Mouse (Mus musculus) CD4-positive, CD25-positive, alpha-beta regulatory T cell, adult 4 months (primary cell): ENCODE measurements around the gene Stx18. TPM values are rescaled to one million over a fixed set of nuclear protein-coding genes. Genes with fewer than 3 reads are reported as not detected.

ENCODE experiments used
- ATAC-seq: one replicate; pipeline ENCODE4 v1.8.0; 2017
- polyA plus RNA-seq, 2 experiments: library from polyadenylated mRNA; unstranded; fragments of 100-300 nt; shearing (Covaris generic); gene quantifications; one replicate each; pipeline ENCODE4 v1.2.1; 2017

Stx18 gene
- 10 to 100 TPM; 21.9 to 22.1 TPM for polyA plus RNA-seq

DNA sequence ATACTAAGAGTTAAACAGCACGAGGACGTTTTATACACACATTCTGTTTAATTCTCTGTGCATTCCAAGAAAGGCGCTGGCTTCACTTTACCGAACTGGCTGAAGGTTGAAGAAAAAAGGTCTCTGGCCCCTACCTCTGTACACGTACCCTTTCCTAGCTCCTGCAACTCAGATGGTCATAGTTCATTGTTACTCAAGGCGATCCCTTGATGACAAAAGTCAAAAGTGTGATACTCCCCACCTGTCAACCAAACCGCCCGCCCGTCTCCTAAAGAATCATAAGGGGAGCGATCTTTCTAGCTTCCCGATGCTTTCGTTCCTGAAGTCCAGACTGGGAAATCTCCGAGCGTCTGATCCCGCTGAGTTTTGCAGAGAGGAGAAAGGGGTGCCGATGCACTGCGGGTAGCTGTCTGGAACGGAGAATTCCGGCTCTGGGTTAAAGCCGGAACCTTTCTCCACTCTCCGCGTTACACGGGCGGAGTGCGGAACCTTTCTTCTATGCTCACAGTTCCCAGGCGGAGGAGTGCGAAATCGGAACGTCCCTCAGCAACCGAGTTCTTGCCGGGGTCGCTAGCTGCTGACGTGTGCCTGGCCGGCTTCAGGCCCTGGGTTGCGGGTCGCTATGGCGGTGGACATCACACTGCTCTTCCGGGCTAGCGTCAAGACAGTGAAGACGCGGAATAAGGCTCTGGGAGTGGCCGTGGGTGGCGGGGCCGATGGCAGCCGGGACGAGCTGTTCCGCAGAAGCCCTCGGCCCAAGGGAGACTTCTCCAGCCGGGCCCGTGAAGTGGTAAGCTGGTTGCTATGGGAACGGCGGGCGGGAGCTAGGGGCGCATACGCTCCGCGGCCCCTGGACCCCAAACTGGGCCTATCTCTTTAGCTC is at the start of gene Stx18:
Gene Stx18, plus strand, starts transcription at position 33 of the 883 bp plus-strand sequence.
- ATAC-seq: peak; percentile 86

DNA sequence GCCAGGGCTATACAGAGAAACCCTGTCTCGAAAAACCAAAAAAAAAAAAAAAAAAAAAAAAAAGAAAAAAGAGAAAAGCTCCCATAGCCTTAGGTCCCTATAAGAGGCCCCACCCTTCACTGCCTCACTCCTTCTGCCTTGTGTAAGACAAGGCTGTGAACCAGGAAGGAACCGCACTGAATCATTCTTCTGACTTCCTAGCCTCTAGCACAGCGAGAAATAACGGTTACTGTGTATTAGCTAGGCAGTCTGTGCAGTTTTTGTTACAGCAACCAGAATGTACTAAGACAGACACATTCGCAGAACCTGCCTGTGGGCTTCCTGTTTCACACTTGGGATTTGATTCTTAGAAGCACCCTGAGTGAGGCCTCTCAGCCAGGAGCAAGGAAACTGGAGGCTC is 46.2 kb upstream of the Stx18 start:
- no peak for ATAC-seq

DNA sequence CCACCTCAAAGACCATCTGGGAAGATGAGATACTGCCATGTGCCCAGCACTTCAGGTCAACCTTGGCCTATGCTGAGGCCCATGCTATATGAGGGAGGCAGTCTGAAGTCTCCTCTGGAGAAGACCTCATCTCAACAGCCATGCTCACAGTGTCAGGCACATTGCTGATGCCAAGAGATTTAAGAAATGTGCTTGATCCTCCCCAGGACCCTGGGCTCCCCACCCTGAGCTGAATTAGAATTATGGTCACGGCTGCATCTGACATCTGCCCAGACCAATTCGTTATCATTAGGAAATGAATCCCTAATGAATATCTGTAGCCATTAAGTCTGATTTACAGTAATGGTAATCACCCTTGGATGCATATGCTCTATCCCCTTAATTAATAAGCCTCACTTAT is 39.7 kb upstream of the Stx18 start:
- no peak for ATAC-seq

DNA sequence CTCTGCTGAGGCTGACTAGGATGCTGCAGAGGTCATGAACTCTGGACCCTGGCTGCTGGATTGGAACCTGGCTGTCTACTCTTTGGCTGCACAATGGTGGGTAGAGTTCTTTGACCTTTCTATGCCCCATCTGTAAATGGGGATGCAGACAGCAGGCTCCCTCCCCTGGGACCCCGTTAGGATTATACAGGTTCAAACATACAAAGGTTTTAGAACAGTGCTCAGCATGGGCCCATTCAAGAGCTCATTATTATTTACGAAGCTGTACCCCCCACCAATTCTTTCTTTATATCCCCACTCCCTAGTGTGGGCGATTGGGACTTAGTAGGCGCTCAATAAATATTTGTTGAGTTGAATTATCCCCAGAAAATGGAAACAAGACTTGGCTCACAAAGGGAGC is 36.0 kb upstream of the Stx18 start:
- no peak for ATAC-seq

DNA sequence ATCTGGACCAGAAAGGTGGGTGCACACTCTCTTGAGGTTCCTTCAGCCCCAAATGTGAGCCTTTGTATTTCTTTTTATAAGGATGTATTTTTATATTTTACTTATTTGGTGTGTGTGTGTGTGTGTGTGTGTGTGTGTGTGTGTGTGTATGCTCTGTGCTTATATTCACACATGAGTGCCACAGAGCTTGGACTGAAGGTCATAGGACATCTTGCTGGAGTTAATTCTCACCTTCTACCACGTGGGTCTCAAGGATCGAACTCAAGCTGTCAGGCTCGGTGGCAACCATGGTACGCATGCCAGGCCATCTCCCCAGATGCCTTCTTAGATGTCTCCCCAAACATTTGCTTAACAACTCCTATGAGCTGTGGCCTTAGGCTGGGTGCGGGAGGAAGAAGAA is 33.8 kb upstream of the Stx18 start:
- no peak for ATAC-seq

DNA sequence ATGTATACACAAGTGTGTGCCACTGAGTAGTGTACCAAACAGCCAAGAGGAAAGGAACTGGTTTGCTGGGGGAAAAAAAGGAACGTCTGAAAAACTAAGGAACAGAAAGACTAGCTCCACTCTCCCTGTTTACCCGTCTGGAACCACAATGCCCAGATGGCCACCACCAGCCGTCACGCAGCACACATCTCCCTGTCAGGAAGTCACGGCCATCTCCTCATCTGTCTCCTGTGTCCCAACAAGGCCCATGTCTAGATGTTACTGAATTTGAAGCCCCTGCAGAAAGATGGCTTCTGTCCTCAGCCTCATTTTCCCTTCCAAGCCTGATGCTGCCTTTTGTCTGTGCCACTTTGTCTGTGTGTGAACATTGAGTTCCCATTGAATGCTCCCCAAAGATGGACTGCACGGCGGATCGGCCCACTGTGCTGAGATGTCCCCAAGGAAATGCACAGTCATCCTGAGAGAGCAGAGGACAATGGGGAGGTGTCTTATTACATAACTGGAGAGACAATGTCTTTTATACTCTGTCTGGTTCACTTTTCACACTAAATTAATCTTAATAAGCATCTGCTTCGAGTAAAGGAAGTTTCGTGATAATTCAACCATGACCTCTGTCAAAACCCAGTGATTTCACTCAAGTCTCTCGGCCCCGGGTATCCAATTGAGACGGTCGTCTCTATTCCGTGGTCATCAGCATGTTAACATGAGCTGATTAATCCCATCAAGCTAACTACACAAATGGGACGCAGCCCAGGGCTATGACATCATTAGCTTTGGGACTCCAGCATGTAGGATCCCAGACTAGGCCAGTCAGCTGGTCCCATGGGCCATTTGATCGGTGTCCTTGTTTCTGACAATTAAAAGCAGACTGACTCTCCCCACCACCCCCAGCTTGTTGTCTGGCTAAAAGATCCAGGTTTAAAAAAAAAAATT is 31.9 kb upstream of the Stx18 start:
- ATAC-seq: no peak

DNA sequence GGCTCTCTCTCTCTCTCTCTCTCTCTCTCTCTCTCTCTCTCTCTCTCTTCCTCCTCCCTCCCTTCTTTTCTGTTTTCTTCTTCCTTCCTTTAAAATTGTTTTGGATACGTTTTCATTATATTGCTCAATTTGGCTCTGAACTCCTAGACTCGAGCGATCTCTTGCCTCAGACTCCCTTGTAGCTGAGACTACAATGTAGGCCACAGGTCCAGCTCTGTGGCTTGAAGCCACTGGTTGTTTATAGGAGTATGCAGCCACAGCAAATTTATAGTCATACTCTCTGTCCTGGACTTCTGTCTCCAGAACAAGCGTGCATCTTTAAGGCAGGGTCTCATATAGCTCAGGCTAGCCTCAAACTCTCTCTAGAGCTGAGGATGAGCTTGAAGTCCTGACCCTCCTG is 29.5 kb upstream of the Stx18 start:
- no peak for ATAC-seq

DNA sequence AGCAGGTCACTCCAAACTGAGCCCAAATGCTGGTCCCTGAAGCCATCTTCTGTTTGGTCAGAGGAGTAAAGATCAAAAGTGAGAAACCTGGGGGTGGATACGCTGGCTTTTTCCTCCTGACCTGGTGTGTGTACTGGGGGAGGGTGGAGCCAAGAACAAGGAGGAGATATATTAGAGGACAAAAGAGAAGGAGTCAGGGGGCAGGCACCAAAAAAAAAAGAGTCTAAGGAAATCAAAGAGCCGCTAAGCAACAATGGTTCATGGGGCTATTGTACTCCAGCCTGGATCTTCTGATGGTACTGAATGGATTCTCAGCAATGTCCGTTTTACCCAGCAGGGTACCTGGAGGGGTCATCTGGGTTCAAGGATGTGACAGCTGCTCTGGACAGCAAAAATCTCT is 23.6 kb upstream of the Stx18 start:
- ATAC-seq: no peak

DNA sequence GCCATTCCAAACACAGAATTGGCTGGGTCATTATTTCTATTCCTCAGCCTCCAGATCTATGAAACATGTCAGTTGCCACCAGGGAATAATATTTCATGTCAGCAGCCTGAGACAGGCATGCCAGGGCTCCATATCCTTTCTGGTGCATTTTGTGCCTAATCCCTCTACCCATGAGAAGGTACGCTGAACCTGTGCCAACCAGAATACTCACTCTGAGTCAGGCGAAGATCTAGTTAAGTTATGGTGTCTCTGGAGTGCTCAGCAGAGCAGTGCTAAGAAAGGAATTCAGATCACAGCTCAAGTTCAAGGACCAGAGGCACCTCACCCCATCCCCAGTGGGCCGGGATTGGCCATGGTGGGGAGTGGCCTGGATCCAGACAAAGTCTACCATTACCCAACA is 21.6 kb upstream of the Stx18 start:
- ATAC-seq: no peak

DNA sequence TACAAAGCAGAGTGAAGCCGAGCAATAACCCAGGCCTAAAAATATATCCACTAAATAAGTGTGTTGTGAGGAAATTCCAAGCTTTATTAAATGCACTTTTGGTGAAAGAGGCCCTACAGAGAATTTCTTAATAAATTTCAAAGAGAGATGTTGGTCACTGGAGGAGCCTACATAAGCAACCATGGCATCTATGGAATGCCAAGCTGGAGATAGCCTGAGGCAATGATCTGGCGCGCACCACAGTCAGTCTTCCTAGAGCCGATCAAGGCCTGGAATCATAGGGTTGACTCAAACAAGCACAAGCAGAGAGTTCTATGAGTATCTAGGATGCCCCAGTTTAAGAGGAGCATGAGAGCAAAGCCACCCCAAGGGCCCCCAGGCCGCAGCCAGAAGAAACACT is 10.9 kb upstream of the Stx18 start:
- no peak for ATAC-seq

DNA sequence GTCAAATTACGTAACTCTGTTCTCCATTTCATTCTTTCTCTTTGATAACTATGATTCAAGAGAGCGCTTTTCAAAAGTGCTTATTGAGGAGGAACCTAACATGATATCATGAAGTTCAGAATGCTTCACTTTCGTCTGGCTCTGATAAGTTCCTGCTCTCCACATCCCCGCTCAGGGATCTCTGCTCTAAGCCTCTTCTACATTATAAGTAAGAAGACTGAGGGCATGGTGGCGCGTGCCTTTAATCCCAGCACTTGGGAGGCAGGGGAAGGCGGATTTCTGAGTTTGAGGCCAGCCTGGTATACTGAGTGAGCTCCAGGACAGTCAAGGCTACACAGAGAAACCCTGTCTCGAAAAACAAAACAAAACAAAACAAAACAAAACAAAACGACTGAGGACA is 268 bp upstream of the Stx18 start:
- no peak for ATAC-seq

DNA sequence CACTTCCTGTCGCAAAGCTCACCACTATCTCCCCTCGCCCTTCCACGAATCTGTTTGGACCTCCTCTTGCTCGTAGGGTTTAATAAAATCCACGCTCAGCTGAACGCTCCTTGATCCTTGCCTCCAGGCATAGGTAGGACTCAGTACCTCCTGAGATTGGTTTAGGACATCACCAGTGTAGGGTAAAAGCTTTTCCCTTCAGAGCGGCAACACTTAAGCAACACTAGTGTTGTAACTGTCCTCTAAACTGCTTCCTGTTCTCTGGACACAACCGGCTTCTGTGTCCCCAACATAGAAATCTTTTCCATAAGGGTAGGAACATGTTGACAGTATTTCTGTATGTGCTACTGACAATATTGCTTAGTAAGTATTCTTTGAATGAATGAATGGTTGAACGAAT is 1.3 kb downstream of the Stx18 start:
- peak; percentile 24 for ATAC-seq

DNA sequence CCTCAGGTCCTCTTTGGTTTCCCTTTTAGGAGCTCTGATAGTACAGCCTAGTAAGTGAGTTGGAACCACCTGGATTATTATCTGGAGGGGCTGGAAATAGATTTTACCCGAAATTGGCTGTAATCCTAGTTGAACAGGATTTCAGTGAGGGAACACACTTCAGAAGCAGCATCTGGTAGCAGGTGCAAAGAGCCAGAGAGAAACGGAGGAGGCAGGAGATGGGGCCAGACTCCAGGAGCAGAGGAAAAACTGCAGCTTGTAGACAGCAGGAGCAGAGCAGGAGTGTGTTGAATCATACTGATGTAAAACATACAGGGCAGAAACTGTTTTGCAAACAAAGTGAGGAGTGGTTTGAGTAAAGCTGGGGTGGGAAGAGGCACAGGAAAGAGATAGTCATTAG is 6.4 kb downstream of the Stx18 start:
- ATAC-seq: no peak

DNA sequence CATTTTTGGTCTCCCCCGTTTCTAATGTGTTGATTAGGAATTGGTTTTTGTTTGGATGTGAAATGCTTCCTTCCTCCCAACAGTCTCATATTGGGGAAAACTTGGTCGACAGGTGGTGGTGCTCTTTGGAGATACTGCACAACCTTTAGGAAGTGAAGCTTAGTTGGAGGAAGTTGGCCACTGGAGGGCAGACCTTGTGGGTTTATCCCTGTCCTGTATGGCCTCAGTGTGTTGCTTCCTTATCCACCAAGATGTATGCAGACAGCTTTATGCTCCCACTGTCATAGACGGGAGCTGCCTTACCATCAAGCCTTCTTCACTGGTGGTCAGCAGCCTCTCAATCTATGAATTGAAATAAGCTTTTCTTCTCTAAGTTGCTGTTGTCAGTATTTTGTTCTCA is 9.6 kb downstream of the Stx18 start:
- no peak for ATAC-seq

DNA sequence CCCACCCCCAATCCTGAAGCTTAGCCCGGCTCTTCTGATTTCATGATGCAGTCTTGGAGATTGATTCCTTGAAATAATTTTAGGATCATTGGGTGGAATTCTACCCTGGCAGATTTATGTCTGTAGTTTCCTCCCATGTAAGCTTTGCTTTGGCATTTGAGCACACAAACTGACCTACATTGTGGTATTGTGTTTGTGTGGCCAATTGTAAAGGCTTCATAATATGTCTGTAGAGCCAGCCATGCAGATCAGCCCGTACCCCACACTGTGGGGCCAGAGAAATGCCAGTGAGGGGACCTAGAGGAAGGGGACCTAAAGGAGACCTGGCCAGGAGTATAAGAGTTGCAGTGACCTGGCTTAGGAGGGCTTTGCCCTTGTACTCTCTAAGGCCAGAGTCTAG is 22.5 kb downstream of the Stx18 start:
- ATAC-seq: no peak

DNA sequence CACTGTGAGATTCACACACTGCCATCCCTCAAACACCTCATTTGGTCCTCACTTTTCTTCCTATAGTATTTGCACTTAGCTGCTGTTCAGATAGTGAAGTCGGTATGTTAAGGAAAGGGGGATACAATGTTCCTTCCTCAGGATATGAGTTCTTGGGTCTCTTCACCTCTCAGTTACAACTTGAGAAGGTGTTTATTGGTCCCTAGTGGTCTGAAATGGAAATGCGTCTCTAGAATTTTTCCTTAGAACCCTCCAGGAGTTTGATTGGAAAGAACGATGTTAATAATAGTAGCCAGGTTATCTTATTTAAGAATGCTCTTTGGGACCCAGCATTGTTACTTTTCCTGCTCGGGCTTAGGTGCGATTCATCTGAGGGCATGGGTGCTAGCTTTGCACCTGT is 24.2 kb downstream of the Stx18 start:
- ATAC-seq: no peak

DNA sequence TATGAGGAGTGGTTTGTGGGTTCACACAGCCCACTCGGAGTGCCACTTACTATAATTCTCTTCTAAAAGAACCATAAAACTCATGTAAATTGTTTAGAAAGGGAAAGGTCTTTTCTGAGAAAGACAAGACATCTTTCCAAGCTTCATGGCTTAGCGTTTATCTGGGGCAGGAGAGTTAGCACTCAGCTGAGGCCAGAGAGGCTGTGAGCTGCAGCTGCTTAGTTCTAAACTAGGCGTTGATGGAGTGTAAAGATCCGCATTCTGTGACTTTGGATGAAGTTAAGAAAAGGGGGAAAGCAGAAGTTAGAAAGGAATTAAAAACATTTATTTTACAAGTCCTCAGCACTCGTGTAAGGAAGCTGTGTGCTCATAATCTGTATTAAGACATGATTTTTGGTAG is 24.8 kb downstream of the Stx18 start:
- no peak for ATAC-seq

DNA sequence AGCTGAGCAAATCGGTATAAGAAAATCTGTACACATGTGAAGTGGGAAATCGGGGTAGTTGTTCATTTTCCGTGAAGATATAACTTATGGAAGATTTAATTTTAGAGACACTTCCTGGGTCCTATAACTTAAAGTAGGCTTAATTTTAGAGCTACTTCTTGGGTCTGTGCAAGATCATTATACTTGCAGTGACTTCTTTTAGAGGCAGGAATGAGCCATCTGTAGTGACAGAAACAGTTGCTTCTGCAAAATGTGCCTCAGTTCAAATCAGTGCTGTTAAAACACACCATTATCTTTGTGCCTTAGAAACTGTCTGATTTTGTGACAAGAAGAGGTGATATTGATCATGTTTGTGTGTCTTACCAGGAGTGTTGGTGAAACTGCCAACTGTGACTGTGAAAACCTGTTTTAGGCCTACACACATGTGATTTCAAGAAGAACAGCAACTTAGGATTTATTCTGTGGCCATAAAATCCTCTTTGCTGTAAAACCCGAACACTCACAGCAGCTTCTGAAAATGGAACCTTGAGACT is 25.6 kb downstream of the Stx18 start:
- ATAC-seq: no peak

DNA sequence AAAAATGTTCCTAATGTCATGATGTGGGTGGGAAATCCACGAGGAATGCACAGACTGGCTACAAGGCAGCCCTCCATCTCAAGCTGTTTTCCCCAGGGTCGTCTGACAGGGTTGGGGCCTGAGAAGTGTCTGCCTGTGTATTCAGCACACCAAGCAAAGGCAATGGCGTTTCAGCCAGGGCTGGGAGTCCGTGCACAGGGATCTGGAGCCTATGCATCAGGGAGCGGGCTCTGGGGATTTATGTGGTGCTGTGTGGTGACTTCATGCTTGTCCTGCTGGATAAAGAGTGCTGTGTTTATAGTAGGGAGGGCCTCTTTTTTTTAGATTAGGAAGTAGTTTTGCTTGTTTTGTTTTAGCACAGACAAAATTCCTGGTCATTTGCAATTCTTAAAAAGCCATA is 26.2 kb downstream of the Stx18 start:
- no peak for ATAC-seq

DNA sequence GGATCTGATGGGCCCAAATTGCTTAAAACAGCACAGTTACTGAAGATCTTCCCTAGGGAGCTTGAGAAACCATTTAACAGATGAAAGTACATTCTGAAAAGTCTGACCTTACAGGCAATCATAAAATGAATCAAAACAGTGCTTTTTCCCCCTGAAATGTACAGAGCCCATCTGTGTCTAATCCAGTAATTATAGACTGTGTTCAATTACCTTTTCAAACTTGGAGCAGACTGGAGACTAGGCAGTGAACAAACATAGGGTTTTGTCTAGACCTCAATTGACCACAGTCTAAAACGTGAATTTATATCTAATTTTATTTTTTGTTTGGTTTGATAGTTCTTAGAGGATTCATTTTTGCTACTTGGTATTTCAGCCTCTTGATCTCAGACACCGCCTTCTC is 26.9 kb downstream of the Stx18 start:
- no peak for ATAC-seq

DNA sequence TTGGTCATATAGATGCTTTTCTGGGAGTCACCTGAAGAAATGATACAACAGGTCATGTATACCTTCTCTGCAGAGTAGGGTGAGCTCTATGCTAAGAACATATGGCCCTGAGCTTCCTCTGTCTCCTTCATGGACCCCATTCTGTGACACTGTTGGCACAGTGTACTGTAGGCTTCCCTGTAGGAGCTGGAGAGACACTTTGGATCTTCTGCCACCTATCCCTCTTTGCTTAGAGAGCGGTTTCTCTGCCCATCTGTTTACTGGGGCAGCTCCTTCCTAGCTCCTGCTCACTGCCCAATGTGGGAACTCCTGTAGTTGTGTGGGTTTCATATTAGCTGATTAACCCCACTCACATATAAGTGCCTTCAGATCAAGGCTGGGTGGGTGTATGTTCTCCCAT is 28.1 kb downstream of the Stx18 start:
- ATAC-seq: no peak

DNA sequence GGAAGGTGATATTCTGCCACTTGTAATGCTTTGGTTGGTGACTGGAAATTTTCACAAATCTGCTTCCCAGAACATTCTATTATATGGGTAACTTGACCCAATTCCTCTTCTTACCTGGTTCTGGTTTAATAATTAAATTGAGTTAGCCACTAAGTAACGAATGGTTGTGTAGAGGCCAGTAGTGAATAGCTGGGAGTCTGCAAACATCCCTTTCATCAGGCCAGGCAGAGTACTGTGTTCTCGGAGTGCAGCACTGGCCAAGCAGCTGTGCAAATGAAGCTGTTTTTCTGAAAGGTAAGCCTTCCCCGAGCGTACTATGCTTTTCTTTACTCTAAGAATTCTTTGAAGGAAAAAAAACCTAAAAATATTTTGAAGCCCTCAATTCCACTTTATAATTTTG is 37.8 kb downstream of the Stx18 start:
- ATAC-seq: no peak

DNA sequence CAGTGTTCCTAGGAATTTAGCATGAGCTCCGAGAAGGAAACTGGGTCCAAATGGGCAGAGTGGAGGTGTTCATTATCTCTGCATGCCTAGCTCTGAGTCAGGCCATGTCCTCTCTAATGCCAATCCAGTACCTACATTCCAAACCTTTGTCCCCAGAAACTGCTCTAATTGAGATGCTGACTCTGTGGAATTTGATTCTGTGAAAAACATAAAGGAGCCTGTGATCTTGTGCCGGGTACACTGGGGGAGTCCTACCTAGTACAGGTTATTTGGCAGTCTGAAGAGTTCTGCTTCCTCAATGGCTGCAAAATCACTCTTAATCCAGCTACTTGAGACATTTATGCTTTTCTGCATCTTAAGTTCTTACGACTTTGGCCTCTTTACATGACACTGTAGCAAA is 40.0 kb downstream of the Stx18 start:
- ATAC-seq: no peak

DNA sequence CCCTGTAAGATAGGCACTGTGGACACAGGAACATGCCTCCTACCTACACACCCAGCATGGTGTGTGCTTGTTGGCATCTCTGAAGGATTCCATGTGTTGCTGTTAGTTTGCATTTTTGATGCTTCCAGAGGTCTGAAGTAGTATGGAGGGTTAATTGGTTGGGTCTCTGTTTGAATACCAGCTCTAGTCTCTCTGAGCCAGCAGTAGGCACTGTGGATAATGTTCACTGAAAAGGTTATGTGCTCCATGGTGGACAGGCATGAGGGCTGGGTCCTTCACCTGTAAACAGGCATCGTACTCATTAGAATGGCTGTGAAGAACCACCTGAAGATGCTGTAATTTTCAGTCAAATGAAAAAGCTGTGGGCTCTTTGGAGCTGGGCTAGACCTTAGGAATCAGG is 41.9 kb downstream of the Stx18 start:
- no peak for ATAC-seq
